Mouse (Mus musculus) heart, embryonic 16.5 days (tissue): ENCODE measurements around the gene Scgb3a1. TPM values are rescaled to one million over a fixed set of nuclear protein-coding genes. Genes with fewer than 3 reads are reported as not detected.

Source experiments
- ATAC-seq: fragments of 200-750 bp; cut with Nextera tagmentation; replicated peaks from 2 replicates; pipeline ENCODE4 v1.8.0; 2017; ENCODE audit warnings: moderate number of reproducible peaks; ENCODE audit not compliant: insufficient read depth, low FRiP score; ENCODE audit errors: extremely low read depth
- H3K27ac ChIP-seq: fragments of 300-500 bp; sonication (generic); 2 replicates; pipeline ENCODE4 v1.5.1; 2014; ENCODE audit warnings: mild to moderate bottlenecking, low read length, control low read depth, moderate library complexity
- H3K27me3 ChIP-seq: fragments of 300-500 bp; sonication (generic); 2 replicates; pipeline ENCODE4 v1.6.1; 2014; ENCODE audit warnings: low read length, mixed read lengths; ENCODE audit not compliant: control insufficient read depth, insufficient read depth
- H3K36me3 ChIP-seq: fragments of 300-500 bp; sonication (generic); 2 replicates; pipeline ENCODE4 v1.6.1; 2014; ENCODE audit not compliant: control insufficient read depth, insufficient read depth
- H3K4me1 ChIP-seq: fragments of 300-500 bp; sonication (generic); 2 replicates; pipeline ENCODE4 v1.6.1; 2014; ENCODE audit warnings: low read length, mixed read lengths; ENCODE audit not compliant: control insufficient read depth, insufficient read depth
- H3K4me2 ChIP-seq: fragments of 300-500 bp; sonication (generic); 2 replicates; pipeline ENCODE4 v1.6.1; 2014; ENCODE audit warnings: low read depth, mild to moderate bottlenecking, control low read depth, low read length
- H3K4me3 ChIP-seq: fragments of 300-500 bp; sonication (generic); 2 replicates; pipeline ENCODE4 v1.5.1; 2014; ENCODE audit warnings: mild to moderate bottlenecking, control low read depth, low read length
- H3K9ac ChIP-seq: fragments of 300-500 bp; sonication (generic); 2 replicates; pipeline ENCODE4 v1.6.1; 2014; ENCODE audit warnings: low read length, control low read depth
- H3K9me3 ChIP-seq: fragments of 300-500 bp; sonication (generic); replicated peaks from 2 replicates; pipeline ENCODE4 v1.6.1; 2016; ENCODE audit warnings: low read length; ENCODE audit not compliant: control insufficient read depth
- WGBS: fragments of 180-500 bp; shearing (Covaris S2); extraction: QIAGEN DNeasy Blood & Tissue Kit; methylation state at CpG from one replicate; pipeline ENCODE4 v1.1.7; 2014; 5-methylcytosine and 5-hydroxymethylcytosine counted together
- polyA plus RNA-seq: library from polyadenylated mRNA; unstranded; fragments of >200 nt; fragmentation: Nextera tagmentation; extraction: Ambion mirVana; gene quantifications from 2 replicates; pipeline ENCODE4 v1.2.1, GENCODE M21; 2015

Gene Scgb3a1
- polyA plus RNA-seq = 2.1 and 5.3 TPM in 2 replicates

GRCm38 (mm10) chr11:49663310-49663709 lies at the start of gene Scgb3a1:
TSS of gene Scgb3a1 (plus strand) at chr11:49663610.
- H3K4me1 ChIP-seq = peaks cover 8% of the 10 kb centered on the region
- WGBS = 73% methylated on average over 5 of the region's 5 CpGs
- no peak within 1 kb of the TSS for H3K27ac ChIP-seq
- no peak for ATAC-seq
- H3K27me3 ChIP-seq = no peaks in the 10 kb centered on the region
- no peaks in the 10 kb centered on the region for H3K9me3 ChIP-seq
- H3K4me3 ChIP-seq = no peak within 1 kb of the TSS
- H3K4me2 ChIP-seq = no peak within 1 kb of the TSS
- no peak within 1 kb of the TSS for H3K9ac ChIP-seq
- H3K36me3 ChIP-seq = no peaks in the 10 kb centered on the region

GRCm38 (mm10) chr11:49615856-49616725 lies 47.3 kb upstream of the Scgb3a1 start:
- Histone ChIP-seq H3K9me3 (no peaks in the 10 kb centered on the region), H3K4me2 (no peak overlapping the region), H3K4me3 (no peak overlapping the region), H3K4me1 (peaks cover 7% of the 10 kb centered on the region), H3K27ac (no peak overlapping the region), H3K27me3 (no peaks in the 10 kb centered on the region), H3K9ac (no peak overlapping the region), H3K36me3 (no peaks in the 10 kb centered on the region)
- no peak for ATAC-seq
- WGBS = 78% methylated on average over 10 of the region's 10 CpGs

- 61% methylated on average over 8 of the region's 8 CpGs for WGBS
- Histone ChIP-seq H3K4me1 (no peaks in the 10 kb centered on the region), H3K27ac (no peak overlapping the region), H3K9me3 (no peaks in the 10 kb centered on the region), H3K36me3 (no peaks in the 10 kb centered on the region), H3K4me3 (no peak overlapping the region), H3K4me2 (no peak overlapping the region), H3K9ac (no peak overlapping the region), H3K27me3 (no peaks in the 10 kb centered on the region)
- no peak for ATAC-seq
Measured at GRCm38 (mm10) chr11:49618476-49618875, 44.9 kb upstream of the Scgb3a1 start.

- Histone ChIP-seq H3K4me2 (no peak overlapping the region), H3K9ac (no peak overlapping the region), H3K4me1 (no peaks in the 10 kb centered on the region), H3K9me3 (no peaks in the 10 kb centered on the region), H3K27ac (no peak overlapping the region), H3K4me3 (no peak overlapping the region), H3K36me3 (no peaks in the 10 kb centered on the region), H3K27me3 (no peaks in the 10 kb centered on the region)
- ATAC-seq = no peak
- WGBS = 71% methylated on average over 5 of the region's 5 CpGs
Measured at GRCm38 (mm10) chr11:49621953-49622352, 41.5 kb upstream of the Scgb3a1 start.

GRCm38 (mm10) chr11:49624156-49624555 lies 39.3 kb upstream of the Scgb3a1 start:
- WGBS = 80% methylated on average over 3 of the region's 3 CpGs
- Histone ChIP-seq H3K36me3 (no peaks in the 10 kb centered on the region), H3K4me1 (no peaks in the 10 kb centered on the region), H3K4me3 (no peak overlapping the region), H3K27me3 (no peaks in the 10 kb centered on the region), H3K27ac (no peak overlapping the region), H3K9me3 (no peaks in the 10 kb centered on the region), H3K4me2 (no peak overlapping the region), H3K9ac (no peak overlapping the region)
- ATAC-seq = no peak

- no peak overlapping the region for H3K4me3 ChIP-seq
- H3K9me3 ChIP-seq = no peaks in the 10 kb centered on the region
- no peaks in the 10 kb centered on the region for H3K4me1 ChIP-seq
- no peak overlapping the region for H3K9ac ChIP-seq
- H3K36me3 ChIP-seq = no peaks in the 10 kb centered on the region
- 59% methylated on average over 15 of the region's 15 CpGs for WGBS
- no peak overlapping the region for H3K4me2 ChIP-seq
- ATAC-seq = no peak
- H3K27me3 ChIP-seq = no peaks in the 10 kb centered on the region
- no peak overlapping the region for H3K27ac ChIP-seq
Measured at GRCm38 (mm10) chr11:49625863-49626262, 37.5 kb upstream of the Scgb3a1 start.

- ATAC-seq = no peak
- 79% methylated on average over 8 of the region's 8 CpGs for WGBS
- Histone ChIP-seq H3K4me2 (no peak overlapping the region), H3K27me3 (no peaks in the 10 kb centered on the region), H3K9me3 (no peaks in the 10 kb centered on the region), H3K27ac (no peak overlapping the region), H3K9ac (no peak overlapping the region), H3K36me3 (no peaks in the 10 kb centered on the region), H3K4me1 (no peaks in the 10 kb centered on the region), H3K4me3 (no peak overlapping the region)
Measured at GRCm38 (mm10) chr11:49626748-49627147, 36.7 kb upstream of the Scgb3a1 start.

- peaks cover 33% of the 10 kb centered on the region for H3K27me3 ChIP-seq
- 34% methylated on average over 3 of the region's 3 CpGs for WGBS
- H3K27ac ChIP-seq = no peak overlapping the region
Measured at GRCm38 (mm10) chr11:49631154-49631553, 32.3 kb upstream of the Scgb3a1 start.

GRCm38 (mm10) chr11:49632256-49632655 lies 31.2 kb upstream of the Scgb3a1 start:
- Histone ChIP-seq H3K4me3 (no peak overlapping the region), H3K36me3 (no peaks in the 10 kb centered on the region), H3K27me3 (peaks cover 38% of the 10 kb centered on the region), H3K27ac (no peak overlapping the region), H3K9ac (no peak overlapping the region), H3K9me3 (no peaks in the 10 kb centered on the region), H3K4me2 (no peak overlapping the region), H3K4me1 (peaks cover 6% of the 10 kb centered on the region)
- WGBS = 65% methylated on average over 2 of the region's 2 CpGs
- no peak for ATAC-seq

More at GRCm38 (mm10) chr11:49631154-49631553, 32.3 kb upstream of the Scgb3a1 start:
- H3K4me3 ChIP-seq = no peak overlapping the region
- peaks cover 6% of the 10 kb centered on the region for H3K4me1 ChIP-seq
- no peaks in the 10 kb centered on the region for H3K9me3 ChIP-seq
- no peak overlapping the region for H3K4me2 ChIP-seq
- H3K9ac ChIP-seq = no peak overlapping the region
- no peak for ATAC-seq
- no peaks in the 10 kb centered on the region for H3K36me3 ChIP-seq
